Mouse (Mus musculus): Measurements from ENCODE around the gene Cryaa.

The Cryaa gene

DNA sequence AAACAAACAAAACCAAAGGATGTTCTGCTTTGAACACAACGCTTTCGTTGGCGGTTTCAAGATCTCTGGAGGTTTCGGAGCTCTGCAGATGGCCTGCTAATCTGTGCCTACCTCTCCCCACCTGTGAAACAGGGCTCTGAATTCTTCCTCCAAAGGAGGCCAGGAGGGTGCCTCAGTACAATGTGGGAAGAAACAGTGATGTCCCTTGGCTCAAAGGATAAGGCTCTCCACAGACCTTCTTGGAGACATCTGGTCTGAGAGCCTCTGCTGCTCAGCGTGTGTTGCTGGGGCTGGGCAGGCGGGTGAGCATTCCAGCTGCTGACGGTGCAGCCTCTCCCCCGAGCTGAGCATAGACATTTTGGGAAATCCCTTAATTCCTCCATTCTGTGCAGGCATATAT is at the start of gene Cryaa:
TSS of gene Cryaa (plus strand) at position 301 of the 400 bp plus-strand sequence.
- DNase-seq: no peak

DNA sequence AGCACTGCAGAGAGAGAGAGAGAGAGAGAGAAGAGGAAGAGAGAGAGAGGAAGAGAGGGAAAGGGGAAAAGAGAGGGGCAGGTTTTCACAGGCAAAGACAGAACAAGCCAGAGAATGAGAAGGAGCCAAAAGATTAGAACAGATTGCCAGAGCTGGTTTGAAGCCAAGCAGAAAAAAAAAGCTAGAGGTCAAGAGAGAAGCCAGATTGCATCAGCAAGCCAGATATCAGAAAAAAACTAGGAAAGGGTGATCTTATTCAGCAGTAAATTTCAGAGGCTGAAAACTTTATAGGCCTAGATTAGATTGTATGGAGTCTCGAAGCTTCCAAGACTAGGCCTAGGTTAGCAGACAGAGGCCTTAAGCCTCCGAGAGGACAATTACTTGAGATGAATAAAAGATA is 49.6 kb upstream of the Cryaa start:
- no peak for DNase-seq

DNA sequence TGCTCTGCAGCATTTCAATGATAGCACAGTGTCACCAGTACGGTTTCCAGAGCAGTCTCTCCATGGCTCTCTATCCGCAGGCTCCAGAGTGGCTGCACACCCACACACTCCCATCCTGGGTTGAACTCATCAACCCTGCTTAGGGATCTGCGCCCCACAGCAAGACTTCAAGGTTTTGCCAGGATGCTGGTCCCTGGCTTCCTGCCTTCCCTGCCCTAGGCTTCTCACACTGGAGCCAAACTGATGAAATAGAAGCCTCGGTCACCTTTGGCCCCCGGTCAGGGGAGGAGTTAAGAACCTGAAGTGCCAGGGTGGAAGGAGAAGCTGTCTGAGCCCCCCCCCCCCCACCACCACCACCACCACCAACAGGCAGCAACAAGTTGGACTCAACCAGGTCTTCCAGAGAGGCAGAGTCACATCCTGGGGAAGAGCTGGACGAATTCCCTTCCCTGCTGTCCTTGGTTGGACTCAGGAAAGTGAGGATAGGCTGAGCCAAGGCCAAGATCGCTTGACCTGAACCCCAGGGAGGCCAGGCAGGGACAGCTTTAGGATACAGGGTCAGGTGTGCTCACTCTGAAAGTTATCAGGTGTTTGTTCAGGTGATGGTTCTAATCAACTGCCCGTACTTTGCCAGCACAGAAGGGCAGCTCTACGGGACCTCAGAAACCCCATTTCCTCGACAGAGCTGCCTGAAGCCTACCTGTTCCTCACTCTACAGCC is 46.4 kb upstream of the Cryaa start:
- DNase-seq: no peak

DNA sequence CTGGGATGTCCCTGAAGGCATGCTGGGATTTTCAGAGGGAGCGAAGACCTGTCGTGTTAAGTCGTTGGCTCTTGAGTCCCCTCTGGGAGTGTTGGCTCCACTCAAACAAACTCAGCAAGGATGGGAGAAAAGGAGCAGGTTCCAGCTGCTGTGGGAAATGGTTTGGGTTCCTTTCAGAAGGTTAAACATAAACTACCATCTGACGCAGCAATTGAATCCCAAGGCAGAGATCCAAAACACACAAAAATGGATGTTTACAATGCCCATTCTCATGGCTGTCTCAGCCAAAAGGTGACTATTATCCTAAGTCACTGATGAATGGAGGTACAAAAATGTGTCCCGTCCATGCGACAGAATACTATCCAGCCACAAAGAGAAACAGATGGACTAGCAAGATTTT is 44.6 kb upstream of the Cryaa start:
- DNase-seq: no peak

DNA sequence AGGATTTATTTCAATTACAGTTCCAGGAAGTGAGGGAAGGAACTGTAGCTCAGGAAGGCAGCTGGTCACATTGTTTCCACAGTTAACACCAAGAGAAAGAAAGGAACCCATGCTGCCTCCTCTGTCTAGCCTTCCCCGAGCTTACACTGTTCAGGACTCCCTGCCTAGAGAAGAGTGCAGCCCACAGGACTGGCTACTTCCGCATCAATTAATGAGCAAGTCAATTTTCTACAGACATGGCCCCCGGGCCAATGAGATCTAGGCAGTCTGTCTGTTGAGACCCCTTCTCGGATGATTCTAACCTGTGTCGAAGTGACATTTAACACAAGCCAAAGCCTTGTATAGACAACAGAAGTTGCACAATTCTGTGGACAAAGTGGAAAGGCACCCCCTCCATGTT is 42.7 kb upstream of the Cryaa start:
- DNase-seq: no peak

DNA sequence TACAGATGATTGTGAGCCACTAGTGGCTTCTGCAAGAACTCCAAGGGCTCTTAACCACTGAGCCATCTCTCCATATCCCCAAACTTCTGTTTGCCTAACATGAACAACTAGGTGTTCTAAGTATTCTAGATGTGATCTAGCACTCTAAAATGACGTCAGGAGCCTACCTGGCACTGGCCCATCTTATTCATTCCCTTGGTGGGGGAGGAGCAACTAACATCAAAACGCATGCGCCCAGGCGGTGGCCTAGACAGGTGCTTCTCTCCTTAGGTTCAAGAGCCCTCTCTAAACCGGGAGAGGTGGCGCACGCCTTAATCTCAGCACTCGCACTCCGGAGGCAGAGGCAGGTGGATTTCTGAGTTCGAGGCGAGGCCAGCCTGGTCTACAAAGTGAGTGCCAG is 41.8 kb upstream of the Cryaa start:
- DNase-seq: no peak

DNA sequence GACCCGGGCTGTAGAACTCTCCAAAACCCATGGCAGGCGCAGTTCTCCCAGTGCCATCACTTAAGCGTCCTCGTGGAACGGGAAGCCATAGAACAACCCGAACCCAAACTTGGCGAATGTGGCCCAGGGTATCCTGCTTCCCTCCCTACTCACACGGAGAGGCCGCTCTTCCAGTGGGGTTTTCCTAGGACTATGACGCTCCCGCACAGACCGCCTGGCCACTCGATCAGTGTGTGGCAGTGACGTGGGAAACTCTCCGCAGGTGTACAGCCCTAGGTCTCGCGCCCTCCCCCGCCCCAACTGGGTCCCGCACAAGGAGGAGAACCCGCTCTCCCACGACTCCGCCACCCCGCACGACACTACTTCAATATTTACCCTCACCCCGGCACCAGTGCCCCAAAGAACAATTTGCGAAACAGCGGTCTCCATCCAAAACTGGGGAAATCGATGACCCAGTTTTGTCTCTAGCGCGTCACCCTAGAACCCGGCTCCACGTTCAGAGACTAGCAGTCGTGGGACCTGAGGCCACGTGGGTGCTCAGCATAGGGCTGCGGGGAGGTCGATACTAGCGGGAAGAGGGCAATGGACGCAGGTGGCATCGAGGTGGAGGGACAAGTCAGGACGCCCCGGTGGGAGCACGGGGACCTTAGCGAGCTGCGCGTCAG is 41.2 kb upstream of the Cryaa start:
- no peak for DNase-seq

DNA sequence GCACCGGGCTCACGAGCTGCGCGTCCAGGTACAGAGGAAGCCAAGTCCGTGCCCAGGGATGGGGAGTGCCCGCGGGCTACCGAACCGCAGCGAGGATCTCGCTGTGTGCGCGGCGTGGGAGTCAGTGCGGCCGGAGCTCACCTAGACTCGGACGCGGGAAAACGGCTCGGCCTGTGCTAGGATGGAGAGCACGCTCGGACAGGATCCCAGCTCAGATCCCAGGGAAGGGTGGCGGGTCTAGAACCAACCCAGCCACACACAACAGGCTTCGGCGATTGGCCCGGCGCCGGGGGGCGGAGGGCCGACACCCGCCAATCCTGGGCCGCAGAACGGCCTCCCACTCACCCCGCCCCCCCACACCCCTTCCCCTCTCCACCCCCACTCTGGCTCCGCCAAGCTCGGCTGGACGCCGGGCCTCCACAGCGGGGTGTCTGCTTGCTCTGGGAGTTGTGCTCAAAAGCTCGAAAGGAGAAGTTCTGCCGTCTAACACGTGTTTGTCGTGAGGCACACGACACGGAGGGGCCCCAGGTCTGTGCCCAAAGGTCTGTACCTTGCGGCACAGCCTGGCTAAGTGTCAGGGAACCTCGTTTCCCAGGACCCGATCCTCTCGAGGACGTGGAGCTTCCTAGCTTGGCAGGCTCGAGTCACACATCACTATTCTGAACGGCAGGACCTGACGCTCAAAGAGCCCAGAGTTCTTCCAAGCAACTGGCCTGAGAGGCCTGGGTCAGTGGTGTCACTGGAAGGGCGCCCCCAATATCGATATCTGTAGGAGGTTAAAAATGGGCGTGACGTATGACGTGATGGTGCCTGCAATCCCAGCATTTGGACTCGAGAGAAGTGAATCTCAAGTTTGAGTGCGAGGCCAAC is 40.4 kb upstream of the Cryaa start, which contains the start of gene Cbs:
TSS of gene Cbs (minus strand) at position 297 of the 870 bp plus-strand sequence.
- DNase-seq: peak; percentile 47

DNA sequence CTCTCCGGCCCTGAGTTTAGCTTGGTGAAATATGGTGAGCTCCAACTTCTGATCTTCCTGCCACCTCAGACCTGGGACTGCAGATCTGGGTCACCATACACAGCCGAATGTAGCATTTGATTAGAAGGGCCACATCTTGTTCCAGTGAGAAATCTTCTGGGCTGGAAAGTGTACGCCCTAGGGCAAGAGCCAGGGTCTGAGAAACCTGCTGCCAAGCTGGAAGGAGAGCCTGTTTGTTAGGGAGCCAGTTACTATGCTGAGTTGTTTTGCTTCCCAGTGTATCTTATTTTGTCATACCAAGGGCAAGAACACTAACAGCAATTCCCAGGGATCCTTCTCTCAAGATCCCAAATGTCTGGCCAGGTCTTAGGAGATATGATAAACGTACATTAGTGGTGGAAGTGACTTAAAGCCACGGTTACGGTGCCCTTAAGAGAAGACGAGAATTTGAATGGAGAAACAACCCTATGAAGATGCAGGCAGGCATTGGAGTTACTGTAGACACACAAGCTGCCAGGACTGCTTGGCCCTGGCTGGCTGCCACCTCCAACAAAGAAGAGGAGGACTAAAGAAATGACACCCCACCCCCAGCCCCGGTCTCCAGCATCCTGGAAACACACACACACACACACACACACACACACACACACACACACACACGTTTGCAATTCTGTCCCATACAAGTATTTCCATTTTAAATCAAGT is 39.6 kb upstream of the Cryaa start:
- no peak for DNase-seq

DNA sequence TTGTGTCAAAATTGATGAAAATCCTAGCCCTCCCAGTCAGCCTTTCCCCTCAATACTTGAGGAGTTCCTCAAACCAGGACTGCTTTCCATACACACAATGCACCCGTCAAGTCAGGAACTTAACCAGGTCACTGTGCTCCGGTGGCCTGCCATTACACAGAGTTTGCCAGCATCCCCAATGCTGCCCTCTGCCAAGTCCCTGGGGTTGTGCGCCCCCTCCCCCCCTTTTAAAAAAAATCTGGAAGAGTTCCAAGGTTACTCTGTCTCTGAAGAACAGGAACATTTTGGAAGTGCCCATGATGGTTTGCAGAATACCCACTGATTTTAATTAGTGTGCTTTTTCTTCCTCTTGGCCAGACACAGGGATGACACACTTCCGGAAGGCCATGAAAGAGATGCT is 38.0 kb upstream of the Cryaa start:
- no peak for DNase-seq

DNA sequence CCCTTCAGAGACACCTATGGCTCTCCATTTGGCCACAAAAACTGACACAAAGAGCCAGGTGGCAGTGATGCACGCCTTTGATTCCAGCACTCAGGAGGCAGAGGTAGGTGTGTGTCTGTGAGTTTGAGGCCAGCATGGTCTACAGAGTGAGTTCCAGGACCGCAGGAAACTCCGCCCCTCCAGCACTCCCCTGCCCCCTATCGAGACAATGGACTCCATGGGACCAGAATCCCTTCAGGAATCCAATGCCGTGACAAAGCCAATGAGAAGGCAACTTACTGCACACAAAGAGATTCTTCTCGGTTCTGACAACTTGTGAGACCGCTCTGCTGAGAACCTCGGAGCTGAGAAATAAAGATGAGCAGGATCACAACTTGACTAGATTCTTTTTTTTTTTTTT is 35.3 kb upstream of the Cryaa start:
- DNase-seq: no peak

DNA sequence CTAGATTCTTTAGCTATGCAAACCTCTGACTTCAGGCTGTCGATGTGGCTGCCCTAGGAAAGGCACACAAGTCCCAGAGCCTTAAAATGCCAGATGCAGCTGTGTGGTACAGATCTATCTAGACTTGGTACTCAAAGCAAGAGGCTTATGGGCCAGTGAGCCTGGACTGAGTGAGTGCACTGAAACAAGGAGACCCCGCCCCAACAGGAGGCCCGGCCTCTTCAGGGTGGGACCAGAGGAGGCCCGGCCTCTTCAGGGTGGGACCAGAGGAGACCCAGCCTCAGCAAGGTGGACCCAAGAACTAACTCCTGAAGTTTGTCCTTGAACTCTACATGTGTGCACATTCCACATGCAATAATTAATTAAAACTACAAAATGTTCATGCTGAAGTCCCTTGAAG is 34.7 kb upstream of the Cryaa start:
- DNase-seq: no peak

DNA sequence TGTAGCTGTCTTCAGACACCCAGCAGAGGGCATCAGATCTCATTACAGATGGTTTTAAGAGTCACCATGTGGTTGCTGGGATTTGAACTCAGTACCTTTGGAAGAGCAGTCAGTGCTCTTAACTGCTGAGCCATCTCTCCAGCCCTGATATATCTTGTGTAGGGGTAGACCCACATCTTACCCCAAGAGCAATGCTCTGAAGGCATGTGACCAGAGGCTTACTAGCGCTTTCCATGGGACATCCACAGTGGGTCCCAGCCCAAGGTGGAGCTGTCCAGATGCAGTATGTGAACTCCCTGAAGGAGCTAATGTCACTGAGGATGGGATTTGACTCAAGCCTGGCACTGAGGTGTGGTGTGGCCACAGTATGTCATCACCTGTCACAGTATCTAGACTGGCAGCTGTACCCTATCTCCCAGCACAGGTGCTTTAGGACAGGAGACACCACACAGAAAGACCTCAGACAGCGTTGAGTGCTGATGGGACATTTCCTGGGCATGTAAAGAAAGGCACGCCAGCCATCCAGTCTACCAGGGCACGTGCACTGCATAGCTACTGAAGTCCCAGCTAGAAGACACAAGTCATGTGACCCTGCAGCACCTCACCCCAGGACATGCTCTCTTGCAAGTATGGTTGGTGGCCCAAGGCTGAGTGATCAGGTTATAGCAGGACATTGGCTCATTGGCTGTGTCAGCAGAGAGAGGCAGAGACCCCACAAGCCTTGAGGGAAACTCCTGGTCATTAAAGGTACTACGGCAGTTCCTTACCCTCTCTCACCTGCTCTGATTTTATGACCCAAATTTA is 31.2 kb upstream of the Cryaa start:
- no peak for DNase-seq

DNA sequence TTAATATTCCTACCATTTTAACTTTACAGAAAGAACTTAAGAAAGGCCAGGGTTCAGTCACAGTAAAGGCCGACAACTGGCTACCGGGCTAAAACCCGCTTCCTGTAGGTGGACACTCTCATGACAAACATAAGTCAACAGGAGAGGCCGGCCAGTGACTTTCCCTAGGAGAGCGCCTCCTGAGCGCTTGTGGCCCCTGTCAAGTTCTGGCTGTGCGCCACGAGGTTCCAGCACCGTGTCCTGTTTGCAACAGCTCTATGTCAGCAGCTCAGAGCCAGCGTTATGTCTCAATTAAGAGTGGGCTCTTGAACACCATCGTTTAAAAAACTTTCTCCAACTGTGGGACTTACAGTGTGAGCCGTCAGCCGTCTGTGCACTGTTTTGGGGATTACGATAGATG is 25.5 kb upstream of the Cryaa start:
- no peak for DNase-seq

DNA sequence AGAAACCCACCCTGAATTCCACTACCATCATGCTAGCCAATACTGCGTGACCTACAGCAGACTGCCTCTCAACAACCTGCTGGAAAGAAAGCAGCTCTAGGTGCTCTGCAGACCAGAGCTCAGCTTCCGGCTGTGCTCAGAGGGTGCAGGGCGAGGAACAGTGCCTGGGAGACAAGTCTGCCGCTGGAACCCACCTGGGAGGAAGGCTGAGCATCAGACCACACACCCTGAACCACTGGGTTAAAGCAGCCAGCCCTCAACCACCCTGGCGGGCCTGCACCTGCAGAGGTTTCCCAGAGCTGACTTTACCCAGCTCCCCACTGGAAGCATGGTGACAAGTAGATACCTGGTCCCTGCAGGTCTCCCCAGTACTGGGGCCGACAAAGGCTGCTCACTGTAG is 24.3 kb upstream of the Cryaa start:
- DNase-seq: no peak

DNA sequence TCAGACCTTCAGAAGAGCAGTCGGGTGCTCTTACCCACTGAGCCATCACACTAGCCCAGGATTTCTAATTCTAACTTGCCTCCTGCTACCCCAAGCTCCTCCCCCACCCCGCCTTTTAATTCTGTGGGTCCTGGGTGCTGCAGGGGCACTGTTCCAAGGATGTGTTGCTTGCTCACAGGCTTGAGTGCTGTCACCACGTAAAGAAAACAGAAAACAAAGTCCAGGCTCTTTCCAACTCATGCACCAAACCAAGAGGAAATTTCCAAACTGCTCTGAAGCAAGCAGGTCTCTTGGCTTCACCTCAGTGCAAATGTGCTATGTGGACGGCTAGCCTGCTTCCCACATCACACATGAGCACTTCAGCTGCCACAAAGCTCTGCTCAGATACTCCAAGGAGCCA is 22.2 kb upstream of the Cryaa start:
- no peak for DNase-seq

DNA sequence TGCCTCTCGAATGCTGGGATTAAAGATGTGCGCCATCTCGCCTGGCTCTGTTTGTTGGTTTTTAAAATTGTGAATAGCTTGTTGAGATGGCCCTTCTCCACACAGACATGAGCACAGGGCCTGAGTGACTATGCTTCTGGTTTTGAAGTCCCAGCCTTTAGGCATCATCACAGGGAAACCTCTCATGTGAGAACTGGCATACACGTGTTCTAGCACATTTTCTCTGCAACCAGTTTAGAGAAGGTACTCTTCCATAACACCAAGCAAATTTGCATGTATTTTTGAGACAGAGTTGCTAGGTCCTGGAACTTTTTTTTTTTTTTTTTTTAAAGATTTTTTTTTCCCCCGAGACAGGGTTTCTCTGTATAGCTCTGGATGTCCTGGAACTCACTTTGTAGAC is 20.9 kb upstream of the Cryaa start:
- DNase-seq: no peak

DNA sequence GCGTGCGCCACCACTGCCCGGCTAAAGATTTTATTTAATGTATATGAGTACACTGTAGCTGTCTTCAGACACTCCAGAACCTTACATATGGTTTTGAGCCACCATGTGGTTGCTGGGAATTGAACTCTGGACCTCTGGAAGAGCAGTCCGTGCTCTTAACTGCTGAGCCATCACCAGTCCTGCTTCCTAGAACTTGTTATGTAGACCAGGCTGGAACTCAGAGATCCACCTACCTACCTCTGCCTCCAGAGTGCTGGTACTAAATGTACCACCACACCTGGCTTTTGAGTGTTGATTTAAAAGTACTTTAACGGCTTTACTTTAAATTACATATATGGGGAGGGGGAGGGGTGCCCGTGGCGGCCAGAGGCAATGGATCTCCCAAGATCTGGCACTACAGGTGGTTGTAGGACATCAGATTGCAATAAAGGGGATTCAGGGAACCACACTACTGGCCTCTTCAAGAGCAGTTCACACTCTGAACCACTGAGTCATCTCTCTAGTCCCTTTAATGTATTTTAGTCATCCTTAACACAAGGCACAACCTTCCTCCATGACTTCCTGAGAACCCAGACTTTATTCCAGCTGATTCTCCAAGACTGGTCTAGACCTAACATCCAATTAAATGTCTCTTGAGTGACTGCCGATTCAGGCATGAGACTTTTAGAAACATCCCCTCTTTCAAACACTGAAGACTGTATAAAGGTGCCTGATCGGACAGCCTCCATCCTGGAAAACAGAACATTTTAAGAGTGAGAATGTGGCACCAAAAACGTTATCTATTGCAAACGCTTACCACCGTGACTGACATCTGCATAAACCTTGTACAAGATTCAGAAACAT is 20.2 kb upstream of the Cryaa start:
- no peak for DNase-seq

DNA sequence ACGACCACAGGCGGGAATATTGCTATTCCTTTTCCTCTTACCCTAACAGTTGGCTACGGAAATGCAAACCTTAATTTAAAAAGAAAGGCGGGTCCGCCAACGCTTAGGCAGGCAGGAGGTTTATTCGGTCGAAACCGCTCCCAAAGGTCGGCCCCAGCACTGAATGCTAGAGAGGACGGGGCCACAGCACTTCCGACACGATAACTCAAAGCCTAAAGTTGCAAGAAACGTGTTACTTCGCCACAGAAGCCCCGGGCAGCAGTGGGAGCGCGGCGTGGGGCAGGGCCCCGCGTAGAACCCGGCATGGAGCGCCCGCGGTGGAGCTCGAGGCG is 19.5 kb upstream of the Cryaa start:
- DNase-seq: no peak

DNA sequence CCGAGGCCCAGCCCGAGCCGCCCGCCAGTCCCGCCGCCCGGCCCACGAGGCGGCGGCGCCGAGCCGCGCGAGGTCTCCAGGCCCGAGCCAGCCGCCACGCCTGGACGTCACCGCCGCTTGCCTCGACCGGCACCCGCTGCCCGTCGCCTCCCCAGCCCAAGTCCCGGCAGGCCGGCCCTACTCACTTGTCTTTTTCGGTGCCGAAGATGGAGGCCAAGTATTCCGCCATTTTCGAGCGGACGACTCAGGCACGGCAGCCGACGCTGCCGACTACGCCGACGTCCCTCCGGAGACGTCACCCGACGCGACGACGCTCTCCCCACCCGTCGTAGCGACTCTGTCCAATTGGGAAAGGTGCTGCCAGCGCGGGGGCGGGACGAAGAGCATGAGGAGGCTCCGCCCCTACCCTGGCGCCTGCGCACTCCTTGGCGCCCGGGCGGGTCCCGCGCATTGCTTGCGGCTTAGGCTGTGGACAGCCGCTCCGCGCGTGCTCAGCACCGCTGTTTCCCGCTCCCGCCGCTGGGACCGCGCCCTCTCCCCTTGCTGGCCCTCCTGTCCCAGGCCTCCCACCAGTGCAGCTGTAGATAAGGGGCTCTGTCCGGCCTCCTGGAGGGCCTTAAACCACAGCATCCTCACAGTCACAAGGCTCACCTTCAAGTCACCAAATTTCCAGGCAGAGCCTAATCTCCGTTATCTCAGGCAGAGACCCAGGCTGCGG is 19.0 kb upstream of the Cryaa start, which contains the start of gene U2af1:
TSS of gene U2af1 (minus strand) at position 425 of the 718 bp plus-strand sequence.
- DNase-seq: peak; percentile 98
